Mouse (Mus musculus): Measurements from ENCODE around the gene Pde8a. TPM values are rescaled to one million over a fixed set of nuclear protein-coding genes. Genes with fewer than 3 reads are reported as not detected.
A peak's percentile ranks its signal among the peaks of the same experiment; 100 is the strongest.
"Not testable (repeated sequence)": the region's sequence is repeated elsewhere in the genome, so short reads cannot be mapped to it uniquely, and the experiment has no call there.

Pde8a gene
- 14.1 and 16.4 TPM in 2 replicates for polyA plus RNA-seq (2012; rRNA removed)

DNA sequence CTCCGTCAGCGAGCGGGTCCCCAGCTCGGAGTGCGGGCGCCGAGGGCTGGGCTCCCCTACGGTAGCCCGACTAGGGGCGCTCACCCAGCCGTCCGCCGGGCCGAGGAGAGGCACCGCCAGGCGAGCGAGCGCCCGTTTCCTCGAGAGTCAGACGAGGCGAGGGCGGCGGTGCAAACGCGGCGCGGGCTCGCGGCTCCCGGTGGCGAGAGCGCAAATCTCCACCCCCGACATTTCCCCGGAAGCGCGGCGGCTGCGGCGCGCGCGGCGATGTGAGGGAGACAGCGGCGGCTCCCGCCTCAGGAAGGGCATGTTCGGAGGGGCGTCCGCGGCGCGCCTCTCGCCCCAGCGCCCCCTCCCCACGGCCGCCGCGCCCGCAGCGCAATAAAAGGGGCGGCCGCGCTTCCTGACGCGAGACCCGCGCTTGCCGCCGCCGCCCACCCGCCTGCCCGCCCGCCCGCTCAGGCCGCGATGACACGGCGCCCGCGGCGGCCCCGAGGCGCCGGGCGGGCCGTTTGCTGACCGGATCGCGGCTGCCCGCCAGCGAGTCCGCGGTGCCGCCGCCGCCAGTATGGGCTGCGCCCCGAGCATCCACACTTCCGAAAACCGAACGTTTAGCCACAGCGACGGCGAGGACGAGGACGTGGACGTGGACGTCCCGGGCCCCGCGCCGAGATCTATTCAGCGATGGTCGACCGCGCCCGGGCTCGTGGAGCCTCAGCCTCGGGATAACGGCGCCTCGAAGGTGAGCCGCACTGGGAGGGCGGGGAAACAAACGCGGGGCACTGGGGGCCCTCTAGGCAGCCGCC lies at the start of gene Pde8a:
TSS of gene Pde8a (plus strand) at position 250 of the 806 bp plus-strand sequence.
- DNase-seq (ENCODE audit: low spot score), result peak; percentile 45

DNA sequence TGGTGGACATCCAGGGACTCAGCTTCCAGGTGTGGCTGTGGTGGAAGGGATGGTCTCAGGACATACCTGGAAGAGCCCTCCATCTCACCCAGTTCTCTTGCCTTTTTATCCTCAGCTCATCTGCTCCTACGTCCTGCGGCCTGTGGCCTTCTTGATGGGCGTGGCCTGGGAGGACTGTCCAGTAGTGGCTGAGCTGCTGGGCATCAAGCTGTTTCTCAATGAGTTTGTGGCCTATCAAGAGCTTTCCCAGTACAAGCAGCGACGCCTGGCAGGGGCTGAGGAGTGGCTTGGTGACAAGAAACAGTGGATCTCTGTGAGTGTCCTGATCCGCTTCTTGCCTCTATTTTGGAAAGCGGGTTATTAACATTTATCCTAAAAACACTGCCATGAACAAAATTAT lies 49.0 kb upstream of the Pde8a start:
- no peak for DNase-seq (ENCODE audit: low spot score)

DNA sequence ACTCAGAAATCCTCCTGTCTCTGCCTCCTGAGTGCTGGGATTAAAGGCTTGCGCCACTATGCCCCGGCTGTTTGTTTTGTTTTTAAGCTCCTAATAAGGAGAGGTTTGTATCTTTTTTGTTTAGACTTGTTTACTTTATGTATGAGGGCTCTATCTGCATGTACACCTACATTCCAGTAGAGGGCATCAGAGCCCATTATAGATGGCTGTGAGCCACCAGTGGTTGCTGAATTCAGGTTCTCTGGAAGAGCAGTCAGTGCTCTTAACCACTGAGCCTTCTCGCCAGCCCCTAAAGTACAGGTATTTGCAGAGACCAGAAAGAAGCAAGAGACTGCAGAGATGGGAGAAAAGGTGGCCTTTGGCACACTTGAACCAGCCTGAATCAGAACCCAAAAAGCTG lies 46.3 kb upstream of the Pde8a start:
- no peak for DNase-seq (ENCODE audit: low spot score)

DNA sequence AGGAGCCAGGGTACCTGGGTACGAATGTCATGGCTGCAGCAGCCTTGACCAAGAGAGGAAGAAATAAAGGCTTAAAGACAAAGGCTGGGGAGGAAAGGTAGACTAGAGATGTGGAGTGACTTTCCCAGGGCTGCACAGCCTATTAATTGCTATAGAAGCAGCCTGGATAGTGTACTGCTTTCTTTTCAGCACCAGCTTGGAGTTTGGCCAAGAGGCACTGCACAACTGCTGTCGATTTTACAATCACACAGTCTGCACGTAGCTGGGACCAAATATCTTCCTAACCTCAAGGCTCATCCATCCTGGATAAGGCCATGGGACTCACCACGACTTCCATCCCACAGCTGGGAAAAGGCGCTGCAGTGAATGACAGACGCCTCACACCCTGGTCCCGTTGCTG lies 44.0 kb upstream of the Pde8a start:
- no peak for DNase-seq (ENCODE audit: low spot score)

DNA sequence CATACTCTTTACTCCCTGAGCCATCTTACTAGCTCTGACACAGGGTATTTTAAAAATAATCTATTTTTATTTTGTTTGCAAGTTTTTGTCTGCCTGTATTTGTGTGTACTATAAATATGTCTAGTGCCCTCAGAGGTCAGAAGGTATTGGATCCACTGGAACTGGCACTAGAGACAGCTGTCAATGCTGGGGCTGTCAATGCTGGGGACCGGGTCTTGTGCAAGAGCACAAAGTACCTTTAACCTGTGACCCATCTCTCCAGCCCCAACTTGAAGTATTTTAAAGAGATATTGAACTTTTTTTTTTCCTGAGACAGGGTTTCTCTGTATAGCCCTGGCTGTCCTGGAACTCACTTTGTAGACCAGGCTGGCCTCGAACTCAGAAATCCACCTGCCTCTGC lies 39.5 kb upstream of the Pde8a start:
- no peak for DNase-seq (ENCODE audit: low spot score)

DNA sequence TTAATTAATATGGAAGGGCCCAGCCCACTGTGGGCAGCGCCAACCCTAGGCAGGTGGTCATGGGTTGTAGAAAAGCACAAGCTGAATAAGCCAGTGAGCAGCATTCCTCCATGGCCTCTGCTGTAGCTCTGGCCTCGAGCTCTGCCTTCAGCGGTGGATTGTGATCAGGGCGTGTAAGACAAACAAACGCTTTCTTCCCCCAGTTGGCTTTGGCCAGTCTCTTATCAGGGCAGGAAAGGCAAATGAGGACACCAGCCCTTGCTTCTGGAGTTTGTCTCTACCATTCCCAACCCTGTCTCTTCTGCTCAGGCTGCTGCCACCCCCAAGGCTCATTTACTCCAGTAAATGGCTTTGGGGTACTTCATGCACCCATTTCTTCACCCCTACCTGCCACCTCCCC lies 38.7 kb upstream of the Pde8a start:
- DNase-seq (ENCODE audit: low spot score), result no peak

DNA sequence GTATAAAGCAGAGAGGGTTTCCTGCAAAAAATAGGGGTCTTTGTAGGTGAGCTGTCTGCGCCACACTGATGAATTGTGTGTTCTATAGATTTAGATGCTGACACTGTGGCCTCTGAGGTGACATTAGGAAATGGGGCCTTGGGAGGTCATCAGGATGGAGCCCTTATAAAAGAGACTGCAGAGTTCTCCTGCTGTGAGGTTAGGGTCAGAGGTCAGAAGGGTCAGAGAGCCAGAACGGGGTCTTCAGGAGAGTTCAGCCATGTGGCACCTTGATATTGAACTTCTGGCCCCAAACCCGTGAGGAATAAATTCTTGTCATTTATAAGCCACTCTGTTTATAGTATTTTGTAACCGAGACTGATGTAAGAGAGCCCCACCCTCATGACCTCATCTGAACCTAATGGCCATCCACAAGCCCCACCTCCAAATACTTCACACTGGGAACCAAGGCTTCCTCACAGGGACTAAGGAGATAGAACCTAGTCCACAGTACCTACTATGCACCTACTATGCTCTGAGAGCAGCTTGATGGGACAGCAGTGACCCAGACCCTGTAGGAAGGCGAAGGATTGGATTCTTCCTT lies 37.1 kb upstream of the Pde8a start:
- DNase-seq (ENCODE audit: low spot score), result no peak

DNA sequence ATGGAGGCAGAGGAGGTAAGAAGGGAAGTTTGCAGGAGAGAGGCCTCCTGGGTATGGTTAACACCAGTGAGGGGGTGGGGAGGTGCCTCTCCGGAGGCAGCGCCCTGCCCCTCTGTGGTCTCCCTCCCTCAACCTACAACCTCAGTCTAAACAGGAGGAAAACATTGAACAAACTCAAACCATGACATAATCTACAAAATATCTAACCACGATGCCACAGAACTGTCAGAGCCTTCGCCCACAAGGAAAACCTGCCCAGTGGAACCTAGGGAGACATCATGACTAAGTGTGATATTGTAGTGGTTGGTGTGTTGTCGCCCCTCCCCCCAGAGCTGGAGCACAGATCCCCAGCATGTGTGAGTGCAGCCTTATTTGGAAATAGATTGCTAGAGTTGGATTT lies 33.9 kb upstream of the Pde8a start:
- DNase-seq (ENCODE audit: low spot score), result no peak

DNA sequence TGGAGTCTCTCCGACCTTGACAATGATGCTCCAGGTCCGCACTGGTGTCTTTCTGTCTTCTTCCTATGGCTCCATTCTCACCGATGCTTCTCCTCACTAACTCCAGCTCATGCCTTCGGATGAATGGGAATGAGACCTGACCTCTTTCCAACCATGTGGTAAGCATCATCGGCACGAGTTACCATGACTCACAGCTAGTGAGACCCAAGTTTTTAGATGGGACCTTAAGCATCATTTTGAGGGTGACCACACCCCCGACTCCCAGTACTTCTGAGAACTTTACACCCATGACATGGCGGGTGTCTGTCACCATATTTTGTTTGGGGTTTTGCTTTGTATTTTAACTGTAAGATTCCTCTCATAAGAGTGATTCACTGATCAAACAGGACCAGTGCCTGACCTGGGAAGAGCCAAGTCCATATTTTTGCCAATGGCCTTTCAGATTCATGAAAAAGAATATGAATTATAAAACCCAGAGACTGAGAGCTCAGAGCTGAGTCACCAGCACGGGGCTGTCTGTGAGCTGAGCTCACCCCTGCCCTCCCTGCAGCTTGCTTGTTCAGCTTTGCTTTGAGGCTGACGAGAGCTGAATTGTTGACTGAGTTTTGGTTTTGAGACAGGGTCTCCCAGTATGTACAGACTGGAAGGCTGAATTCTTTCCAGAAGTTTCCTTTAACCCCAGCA lies 30.8 kb upstream of the Pde8a start:
- no peak for DNase-seq (ENCODE audit: low spot score)

DNA sequence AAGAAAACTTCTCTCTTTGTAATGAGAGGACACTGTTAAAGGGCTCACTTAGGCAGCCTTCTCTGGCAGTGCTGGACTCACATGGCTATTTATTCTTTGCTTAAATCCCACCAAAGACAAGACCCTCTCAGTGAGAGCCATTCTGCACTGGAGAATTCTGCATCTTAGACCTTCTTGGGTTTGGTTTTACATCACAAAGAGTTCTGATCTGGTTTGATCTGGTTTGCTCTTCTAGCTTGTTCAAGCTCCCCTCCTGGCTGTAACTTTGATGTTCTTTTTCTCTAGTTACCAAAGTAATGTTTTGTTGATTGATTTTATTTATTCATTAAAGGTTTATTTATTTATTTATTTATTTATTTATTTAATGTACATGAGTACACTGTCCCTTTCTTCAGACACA lies 30.2 kb upstream of the Pde8a start:
- DNase-seq (ENCODE audit: low spot score), result no peak

DNA sequence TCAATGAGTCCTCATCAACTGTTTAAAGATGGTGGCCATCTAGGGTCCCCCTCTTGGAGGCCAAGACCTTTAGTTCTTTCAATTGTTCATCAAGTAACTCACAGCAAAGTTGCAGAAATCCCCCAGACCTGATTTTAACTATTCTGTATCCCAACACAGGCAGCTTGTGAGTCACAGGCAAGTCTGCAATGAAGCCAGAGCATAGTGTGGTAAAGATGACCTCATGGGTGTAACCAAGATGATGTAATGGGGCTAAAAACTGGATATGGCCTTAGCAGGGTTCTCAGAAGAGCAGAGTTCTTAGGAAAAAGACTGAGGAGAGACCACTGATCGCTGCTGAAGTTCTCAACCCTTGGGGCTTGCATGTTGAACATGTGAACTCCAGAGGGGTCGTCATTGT lies 29.3 kb upstream of the Pde8a start:
- DNase-seq (ENCODE audit: low spot score), result no peak

DNA sequence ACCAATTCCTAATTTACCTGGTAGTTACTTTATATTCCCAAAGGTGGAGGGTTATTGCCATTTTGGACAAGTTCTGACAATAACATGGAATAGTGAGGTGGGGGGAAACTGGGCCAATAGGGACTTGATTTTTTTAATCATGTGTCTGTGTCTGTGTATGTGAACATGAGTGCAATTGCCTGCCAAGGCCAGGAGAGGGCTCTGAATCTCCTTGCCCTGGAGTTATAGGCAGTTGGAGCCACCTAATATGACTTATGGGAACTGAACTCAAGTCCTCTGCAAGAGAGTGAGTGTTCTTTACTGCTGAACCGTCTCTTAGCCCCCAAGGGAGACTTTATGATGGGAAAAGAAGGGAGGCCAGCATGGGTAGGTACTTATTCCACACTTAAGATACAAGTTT lies 28.7 kb upstream of the Pde8a start:
- DNase-seq (ENCODE audit: low spot score), result no peak

DNA sequence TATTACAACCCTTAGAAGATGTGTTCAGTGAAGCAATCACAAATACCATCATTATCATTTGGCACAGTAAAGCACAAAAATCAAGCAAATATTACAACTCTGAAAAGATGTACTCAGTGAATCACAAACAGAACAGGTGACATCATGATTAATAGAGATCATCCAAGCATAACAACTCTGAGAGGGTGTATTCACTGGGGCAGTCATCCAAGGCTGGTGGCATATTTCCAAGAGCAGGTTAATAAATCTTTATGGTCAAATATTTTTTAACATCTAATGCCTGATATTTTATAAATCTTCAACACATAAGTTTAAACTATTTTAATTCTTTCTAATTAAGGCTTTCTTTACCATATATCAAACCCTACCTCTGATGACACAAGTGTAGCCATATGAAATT lies 27.4 kb upstream of the Pde8a start:
- not testable (repeated sequence) for DNase-seq (ENCODE audit: low spot score)

DNA sequence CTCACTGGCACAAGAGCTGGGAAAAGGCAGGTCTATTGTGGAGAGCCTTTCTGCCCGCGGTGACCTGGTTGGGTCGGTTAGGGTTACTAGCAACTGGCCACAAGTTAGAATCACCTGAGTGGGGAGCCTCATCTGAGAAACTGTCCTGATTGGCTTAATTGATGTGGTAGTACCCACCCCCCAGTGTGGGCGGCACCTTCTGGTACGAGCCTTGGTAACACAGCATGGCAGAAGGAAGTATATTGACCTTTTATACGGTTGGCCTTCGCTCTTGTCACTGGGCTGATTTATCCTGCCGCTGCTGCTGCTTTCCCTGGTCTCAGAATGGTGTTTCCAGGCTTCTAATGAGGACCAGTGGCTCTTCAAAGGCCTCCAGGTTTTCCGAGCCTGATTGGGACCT lies 24.2 kb upstream of the Pde8a start:
- DNase-seq (ENCODE audit: low spot score), result no peak

DNA sequence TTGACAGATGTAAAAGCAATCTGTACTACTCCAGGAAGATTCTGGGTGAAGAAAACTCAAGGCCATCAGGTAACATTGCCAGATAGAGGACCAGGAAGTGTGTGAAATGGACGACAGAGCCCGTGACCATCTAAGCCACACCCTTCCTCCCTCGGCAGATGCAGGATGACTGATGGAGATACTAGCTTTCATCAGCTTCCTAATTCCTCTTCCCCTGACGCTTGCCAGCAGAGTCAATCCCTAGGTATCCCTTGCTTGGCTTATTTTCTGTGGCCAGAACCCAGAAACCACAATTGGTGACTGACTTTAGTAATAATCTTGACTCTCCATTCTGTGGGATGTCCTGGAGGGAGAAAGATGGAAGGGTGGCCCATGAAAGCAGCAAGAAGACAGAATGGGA lies 17.9 kb upstream of the Pde8a start:
- DNase-seq (ENCODE audit: low spot score), result no peak

DNA sequence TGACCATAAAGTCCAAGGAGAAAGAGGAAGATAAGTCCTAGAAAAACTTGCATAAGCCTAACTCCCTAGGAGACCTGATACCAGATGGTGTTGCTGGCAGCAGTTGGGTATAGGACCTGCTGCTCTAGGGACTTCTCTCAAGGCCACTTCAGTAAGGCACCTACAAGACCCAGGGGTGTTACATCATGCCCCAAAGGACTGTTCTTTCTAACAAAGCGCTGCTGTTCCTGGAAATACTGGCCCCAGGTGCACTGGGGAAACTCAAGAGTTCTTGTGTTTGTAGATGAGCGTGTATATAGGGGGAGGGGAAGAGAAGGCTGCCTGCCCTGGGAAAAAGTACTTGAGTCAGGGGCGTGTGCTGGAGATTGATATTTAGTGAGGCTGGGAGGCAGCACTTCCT lies 16.6 kb upstream of the Pde8a start:
- no peak for DNase-seq (ENCODE audit: low spot score)

DNA sequence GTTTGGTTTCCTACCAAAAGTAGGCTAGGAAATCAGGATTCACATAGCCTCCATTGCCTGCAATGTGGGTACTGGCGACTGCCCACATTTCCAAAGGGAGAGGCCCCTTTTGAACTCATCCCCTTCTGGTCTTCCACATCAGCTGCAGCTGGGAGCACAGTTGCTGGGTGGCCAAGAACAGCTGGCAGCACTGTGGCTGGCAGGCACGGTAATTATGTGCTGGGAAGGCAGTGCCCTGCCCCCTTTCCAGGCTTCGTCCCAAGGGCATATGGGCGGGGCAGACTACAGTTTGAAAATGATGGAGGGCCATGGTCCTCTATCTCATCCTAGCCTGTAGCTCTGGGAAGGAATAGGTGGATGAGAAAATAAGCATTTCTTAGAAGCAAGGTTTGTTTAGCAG lies 14.9 kb upstream of the Pde8a start:
- DNase-seq (ENCODE audit: low spot score), result no peak

DNA sequence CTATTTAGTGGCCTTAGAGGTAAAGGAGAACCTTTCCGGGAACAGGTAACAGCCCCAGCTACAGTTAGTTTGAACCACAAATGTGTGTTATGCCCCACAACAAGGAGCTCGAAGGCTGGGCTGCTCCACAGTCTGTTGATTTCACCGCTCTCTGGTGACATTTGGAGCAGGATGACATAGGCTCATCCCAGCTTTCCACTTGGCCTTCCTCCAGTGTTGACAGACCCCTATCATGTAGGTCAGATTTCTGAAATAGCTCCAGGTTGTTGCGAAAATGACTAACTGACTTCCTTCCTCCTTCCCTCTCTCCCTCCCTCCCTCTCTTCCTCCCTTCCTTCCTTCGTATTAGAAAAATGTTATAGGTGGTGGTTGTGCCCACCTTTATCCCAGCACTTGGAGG lies 14.3 kb upstream of the Pde8a start:
- no peak for DNase-seq (ENCODE audit: low spot score)

DNA sequence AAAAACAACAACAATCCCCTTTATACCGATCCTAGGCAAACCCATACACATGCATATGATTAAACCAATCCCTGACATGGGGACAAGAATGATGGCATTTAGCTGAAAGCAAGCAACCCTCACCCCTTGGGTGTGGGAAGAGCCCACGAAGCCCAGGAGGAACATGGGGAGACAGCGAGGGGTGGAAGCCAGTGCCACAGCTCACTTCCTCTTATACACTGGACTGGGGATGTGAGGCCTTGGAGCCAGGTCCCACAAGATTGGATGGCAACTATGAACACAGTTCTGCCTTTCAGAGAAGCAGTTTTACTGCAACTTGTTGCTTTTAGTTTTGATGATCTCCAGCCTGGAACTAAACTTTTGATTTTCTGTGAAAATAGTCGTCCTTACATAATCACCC lies 13.6 kb upstream of the Pde8a start:
- DNase-seq (ENCODE audit: low spot score), result no peak

DNA sequence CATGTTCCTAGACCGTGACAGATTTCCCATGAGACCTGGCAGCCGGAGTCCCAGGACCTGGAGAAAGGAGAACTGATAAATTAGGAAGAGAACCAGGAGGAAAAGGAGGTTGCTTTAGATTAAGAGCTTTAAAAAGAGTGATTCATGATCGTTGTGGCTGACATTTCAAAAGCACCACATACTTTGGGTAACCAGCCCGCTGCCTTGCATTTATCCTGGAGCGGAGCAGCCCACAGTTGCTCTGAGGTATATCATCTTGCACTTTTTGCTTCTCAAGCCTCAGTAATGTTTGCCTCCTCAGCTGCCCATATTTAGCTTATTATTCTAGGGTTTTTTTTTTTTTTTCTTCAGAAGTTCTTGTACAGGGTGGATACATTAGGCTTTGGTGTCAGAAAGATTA lies 11.0 kb upstream of the Pde8a start:
- no peak for DNase-seq (ENCODE audit: low spot score)

DNA sequence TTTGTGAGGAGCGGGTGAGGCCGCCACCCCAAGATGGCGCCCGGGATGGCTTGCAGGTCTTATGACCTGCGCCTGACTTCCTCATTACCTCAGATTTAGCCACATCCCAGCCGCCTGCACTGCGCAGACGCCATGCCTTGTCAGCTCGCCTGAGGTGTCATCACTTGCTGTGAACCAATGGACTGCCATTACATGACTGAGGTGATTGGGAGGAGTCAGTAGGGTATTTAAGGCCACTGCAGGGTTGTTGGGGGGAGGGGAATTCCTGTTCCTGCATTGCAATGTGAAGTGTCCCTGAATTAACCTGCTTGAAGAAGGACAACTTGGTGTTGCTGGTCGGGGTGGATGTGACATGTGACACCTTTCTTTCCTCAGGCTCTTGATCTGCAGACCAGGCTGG lies 9.8 kb upstream of the Pde8a start:
- DNase-seq (ENCODE audit: low spot score), result not testable (repeated sequence)

DNA sequence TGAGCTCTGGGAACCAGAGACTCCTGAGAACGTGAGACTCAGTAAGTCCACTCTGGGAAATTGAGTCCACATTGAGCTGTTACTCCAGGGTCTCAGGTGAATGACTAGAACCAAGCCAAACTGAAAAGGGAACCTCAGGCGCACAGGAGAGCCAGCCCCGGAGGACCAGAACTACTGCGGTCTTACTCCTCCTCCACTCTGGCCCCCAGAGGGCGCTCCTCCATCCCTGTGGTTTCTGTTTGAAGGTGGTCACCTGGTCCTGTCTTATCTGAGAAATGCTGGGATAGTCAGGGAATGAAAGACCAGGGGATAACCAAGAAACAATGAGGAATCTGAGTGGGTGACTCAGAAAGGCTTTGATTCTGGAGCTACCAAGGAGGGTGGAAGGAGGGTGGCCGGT lies 4.5 kb upstream of the Pde8a start:
- DNase-seq (ENCODE audit: low spot score), result peak; percentile 55

DNA sequence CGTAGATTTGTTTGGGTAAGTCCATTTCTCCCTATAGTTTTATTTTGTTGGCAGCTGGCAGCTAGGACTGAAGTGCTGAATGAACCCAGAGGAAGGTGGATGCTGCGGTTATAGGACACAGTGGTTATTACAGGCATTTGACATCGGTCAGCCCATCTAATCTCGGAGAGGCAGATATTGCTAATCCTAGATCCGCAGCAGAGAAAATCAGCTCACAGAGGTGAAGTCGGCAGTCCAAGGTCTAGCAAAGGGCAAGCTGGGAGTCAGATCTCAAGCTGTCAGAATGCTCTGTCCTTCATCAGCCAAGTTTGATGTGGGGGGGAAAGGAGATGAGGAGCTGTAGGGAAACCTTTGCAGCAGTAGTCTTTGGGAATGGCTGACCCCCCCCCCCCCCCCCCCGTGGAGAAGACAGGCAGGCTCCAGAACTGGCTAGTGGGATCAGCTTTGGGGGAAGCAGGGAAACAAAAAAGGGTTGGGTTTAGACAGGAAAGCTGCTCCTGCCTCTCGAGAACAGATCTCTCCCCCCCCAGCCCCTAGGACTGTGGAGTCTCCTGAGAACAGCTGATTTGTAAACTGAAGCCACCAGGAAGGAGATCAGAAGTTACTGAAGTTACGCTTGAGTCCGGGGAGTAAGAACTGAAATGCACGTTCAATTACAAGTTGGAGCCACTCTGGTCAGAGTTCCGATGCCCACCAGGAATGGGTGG lies 3.3 kb upstream of the Pde8a start:
- DNase-seq (ENCODE audit: low spot score), result no peak
